22 mouse cellular contexts compared by ENCODE assay signal in genomic region chr1:24470633-24471032, GRCm38 (mm10).
"Had no signal": no experiment of that assay in that cellular context is flagged by ENCODE, and none has a peak within 500 bp of the region (broad histone marks: within the 10 kb centered on the region; RNA-seq: fewer than 3 reads in every experiment).

No protein-coding gene starts in this region.

- H3K4me3 ChIP-seq: intestine, embryonic 15.5 days; layer of hippocampus, adult 2 months; limb, embryonic 10.5 days; limb, embryonic 13.5 days; liver, embryonic 12.5 days; liver, embryonic 15.5 days; lung, embryonic 15.5 days had no signal

- ATAC-seq: intestine, embryonic 15.5 days; liver, embryonic 12.5 days had no signal

- DNase-seq: kidney, adult 11 months; kidney, postnatal 10 days; layer of hippocampus, adult 9-11 months; liver; lung, adult 18-20 months; lung, postnatal 10 days; midbrain, embryonic 14.5 days; right cerebral cortex, adult 18-20 months; right cerebral cortex, postnatal 14 days; right cerebral cortex, postnatal 4 days; thymus, adult 2 months; thymus, postnatal 14 days; thymus, postnatal 4 days had no signal

- H3K27me3 ChIP-seq: intestine, embryonic 15.5 days; liver, embryonic 12.5 days; liver, embryonic 15.5 days; lung, embryonic 15.5 days had no signal

- H3K36me3 ChIP-seq: intestine, embryonic 15.5 days; limb, embryonic 10.5 days; limb, embryonic 13.5 days; liver, embryonic 12.5 days; liver, embryonic 15.5 days; lung, embryonic 15.5 days had no signal

- H3K9ac ChIP-seq: intestine, embryonic 15.5 days; limb, embryonic 13.5 days; liver, embryonic 12.5 days; liver, embryonic 15.5 days; lung, embryonic 15.5 days had no signal

- H3K4me1 ChIP-seq: intestine, embryonic 15.5 days; liver, embryonic 12.5 days; liver, embryonic 15.5 days; lung, embryonic 15.5 days had no signal

- H3K4me2 ChIP-seq: intestine, embryonic 15.5 days; limb, embryonic 13.5 days; liver, embryonic 12.5 days; liver, embryonic 15.5 days; lung, embryonic 15.5 days; midbrain, embryonic 11.5 days had no signal

- H3K9me3 ChIP-seq: intestine, embryonic 15.5 days; limb, embryonic 10.5 days; limb, embryonic 13.5 days; liver, embryonic 12.5 days; liver, embryonic 15.5 days; lung, embryonic 15.5 days had no signal

- H3K27ac ChIP-seq: intestine, embryonic 15.5 days; layer of hippocampus, adult 2 months; limb, embryonic 10.5 days; limb, embryonic 13.5 days; liver, embryonic 12.5 days; liver, embryonic 15.5 days; lung, embryonic 15.5 days; stomach, postnatal 0 days had no signal
